Mouse (Mus musculus) MEL (cell line): Measurements from ENCODE around the gene Ncaph2. TPM values are rescaled to one million over a fixed set of nuclear protein-coding genes. Genes with fewer than 3 reads are reported as not detected.

Source experiments
- DNase-seq: peaks from one replicate; pipeline ENCODE4 v3.0.0; 2011; ENCODE audit warnings: low read depth, low spot score
- H3K27ac ChIP-seq: 2 replicates; pipeline ENCODE4 v1.5.1; 2012; ENCODE audit warnings: low read depth, mild to moderate bottlenecking, control low read depth, low read length, moderate library complexity; ENCODE audit not compliant: control insufficient read depth
- H3K27me3 ChIP-seq, 2 experiments: fragments of 150-350 bp in 1 of 2; sonication (generic) in 1 of 2; 2 replicates each; pipeline ENCODE4 v1.6.1; 2012; ENCODE audit warnings: low read length in 2 of 2, mild to moderate bottlenecking in 2 of 2, improper control_type of control experiment in 1 of 2, moderate library complexity in 1 of 2; ENCODE audit not compliant: insufficient read depth in 2 of 2, control insufficient read depth in 1 of 2
- H3K36me3 ChIP-seq, 2 experiments: 2 replicates each; pipeline ENCODE4 v1.6.1; 2012 to 2014; ENCODE audit warnings: low read length in 2 of 2, improper control_type of control experiment in 1 of 2, inconsistent platforms in 1 of 2, mild to moderate bottlenecking in 1 of 2; ENCODE audit not compliant: insufficient read depth in 2 of 2, control insufficient read depth in 1 of 2
- H3K4me1 ChIP-seq, 2 experiments: fragments of 150-350 bp in 1 of 2; sonication (generic) in 1 of 2; 2 replicates each; pipeline ENCODE4 v1.6.1; 2012; ENCODE audit warnings: low read length in 2 of 2, improper control_type of control experiment in 1 of 2, mild to moderate bottlenecking in 1 of 2; ENCODE audit not compliant: insufficient read depth in 2 of 2, control insufficient read depth in 1 of 2
- H3K4me3 ChIP-seq, 2 experiments: fragments of 150-350 bp in 1 of 2; sonication (generic) in 1 of 2; 2 replicates each; pipeline ENCODE4 v1.5.1; 2012; ENCODE audit warnings: low read depth in 2 of 2, low read length in 2 of 2, mild to moderate bottlenecking in 2 of 2, moderate library complexity in 2 of 2, control low read depth in 1 of 2, improper control_type of control experiment in 1 of 2; ENCODE audit not compliant: control insufficient read depth in 1 of 2, insufficient read depth in 1 of 2
- H3K79me2 ChIP-seq: 2 replicates; pipeline ENCODE4 v1.6.1; 2012; ENCODE audit warnings: mild to moderate bottlenecking, low read length, moderate library complexity; ENCODE audit not compliant: control insufficient read depth, poor library complexity, insufficient read depth
- H3K9ac ChIP-seq: 2 replicates; pipeline ENCODE4 v1.6.1; 2012; ENCODE audit warnings: low read depth, mild to moderate bottlenecking, control low read depth, low read length, moderate library complexity; ENCODE audit not compliant: control insufficient read depth, poor library complexity, severe bottlenecking
- H3K9me3 ChIP-seq: fragments of 150-350 bp; sonication (generic); replicated peaks from 2 replicates; pipeline ENCODE4 v1.6.1; 2012; ENCODE audit warnings: mild to moderate bottlenecking, low read length, improper control_type of control experiment, moderate library complexity; ENCODE audit not compliant: insufficient read depth
- BHLHE40 ChIP-seq: IDR thresholded peaks from 2 replicates; pipeline ENCODE4 v1.6.1; 2012; ENCODE audit warnings: low read depth, mild to moderate bottlenecking, inconsistent platforms, low read length, improper control_type of control experiment, borderline replicate concordance
- CHD2 ChIP-seq: IDR thresholded peaks from 2 replicates; pipeline ENCODE4 v1.6.1; 2011; ENCODE audit warnings: low read length, improper control_type of control experiment
- CTCF ChIP-seq, 3 experiments: IDR thresholded peaks in 2 of 3; conservative IDR thresholded peaks in 1 of 3; 2 replicates each; pipeline ENCODE4 v1.5.1; 2011 to 2012; ENCODE audit warnings: low read length in 3 of 3, low read depth in 2 of 3, mild to moderate bottlenecking in 2 of 3, improper control_type of control experiment in 1 of 3, inconsistent platforms in 1 of 3, mixed read lengths in 1 of 3, moderate library complexity in 1 of 3; ENCODE audit not compliant: control insufficient read depth in 1 of 3, insufficient read depth in 1 of 3, poor library complexity in 1 of 3, severe bottlenecking in 1 of 3
- E2F4 ChIP-seq: IDR thresholded peaks from 2 replicates; pipeline ENCODE4 v1.6.1; 2011; ENCODE audit warnings: low read depth, low read length, improper control_type of control experiment, borderline replicate concordance
- EP300 ChIP-seq, 2 experiments: IDR thresholded peaks; 2 replicates each; pipeline ENCODE4 v1.6.1; 2011; ENCODE audit warnings: improper control_type of control experiment in 2 of 2, low read length in 2 of 2, low read depth in 1 of 2, mild to moderate bottlenecking in 1 of 2
- ETS1 ChIP-seq: IDR thresholded peaks from 2 replicates; pipeline ENCODE4 v1.6.1; 2012; ENCODE audit warnings: low read depth, mild to moderate bottlenecking, inconsistent platforms, low read length, improper control_type of control experiment, moderate library complexity
- GATA1 ChIP-seq: IDR thresholded peaks from 2 replicates; pipeline ENCODE4 v1.6.1; 2011; ENCODE audit warnings: low read depth, low read length, improper control_type of control experiment
- HCFC1 ChIP-seq: IDR thresholded peaks from 2 replicates; pipeline ENCODE4 v1.6.1; 2012; ENCODE audit warnings: low read depth, mild to moderate bottlenecking, inconsistent platforms, low read length, improper control_type of control experiment, moderate library complexity
- JUND ChIP-seq: IDR thresholded peaks from 2 replicates; pipeline ENCODE4 v1.6.1; 2011; ENCODE audit warnings: low read depth, mild to moderate bottlenecking, improper control_type of control experiment, low read length
- KAT2A ChIP-seq: conservative IDR thresholded peaks from 2 replicates; pipeline ENCODE4 v1.6.1; 2012; ENCODE audit warnings: low read depth, low read length, improper control_type of control experiment, inconsistent platforms
- MAFK ChIP-seq: IDR thresholded peaks from 2 replicates; pipeline ENCODE4 v1.6.1; 2011; ENCODE audit warnings: low read depth, mild to moderate bottlenecking, low read length, improper control_type of control experiment, borderline replicate concordance
- MAX ChIP-seq: IDR thresholded peaks from 2 replicates; pipeline ENCODE4 v1.6.1; 2011; ENCODE audit warnings: low read length, improper control_type of control experiment
- MAZ ChIP-seq: IDR thresholded peaks from 2 replicates; pipeline ENCODE4 v1.6.1; 2012; ENCODE audit warnings: low read depth, mild to moderate bottlenecking, inconsistent platforms, low read length, improper control_type of control experiment
- MYB ChIP-seq: IDR thresholded peaks from 2 replicates; pipeline ENCODE4 v1.6.1; 2011; ENCODE audit warnings: mild to moderate bottlenecking, low read depth, low read length, improper control_type of control experiment
- MYC ChIP-seq: IDR thresholded peaks from 2 replicates; pipeline ENCODE4 v1.6.1; 2011; ENCODE audit warnings: low read depth, mild to moderate bottlenecking, low read length, improper control_type of control experiment, moderate library complexity
- NRF1 ChIP-seq: IDR thresholded peaks from 2 replicates; pipeline ENCODE4 v1.6.1; 2014; ENCODE audit warnings: low read depth, mild to moderate bottlenecking, inconsistent platforms, low read length, improper control_type of control experiment, moderate library complexity; ENCODE audit not compliant: poor library complexity, insufficient read depth, severe bottlenecking
- RCOR1 ChIP-seq: IDR thresholded peaks from 2 replicates; pipeline ENCODE4 v1.6.1; 2012; ENCODE audit warnings: low read depth, mild to moderate bottlenecking, inconsistent platforms, low read length, improper control_type of control experiment
- TAL1 ChIP-seq: IDR thresholded peaks from 2 replicates; pipeline ENCODE4 v1.6.1; 2012; ENCODE audit warnings: mild to moderate bottlenecking, inconsistent platforms, low read length, moderate library complexity, mixed read lengths
- TBP ChIP-seq: IDR thresholded peaks from 2 replicates; pipeline ENCODE4 v1.8.0; 2011; ENCODE audit warnings: low read depth, low read length, improper control_type of control experiment
- TCF12 ChIP-seq: IDR thresholded peaks from 2 replicates; pipeline ENCODE4 v1.6.1; 2014; ENCODE audit warnings: low read depth, mild to moderate bottlenecking, inconsistent platforms, low read length, improper control_type of control experiment, moderate library complexity
- UBTF ChIP-seq: IDR thresholded peaks from 2 replicates; pipeline ENCODE4 v1.6.1; 2012; ENCODE audit warnings: low read depth, mild to moderate bottlenecking, inconsistent platforms, low read length, improper control_type of control experiment, moderate library complexity, borderline replicate concordance; ENCODE audit not compliant: insufficient read depth
- USF1 ChIP-seq: IDR thresholded peaks from 2 replicates; pipeline ENCODE4 v1.6.1; 2014; ENCODE audit warnings: low read depth, mild to moderate bottlenecking, inconsistent platforms, low read length, improper control_type of control experiment, moderate library complexity
- USF2 ChIP-seq, 2 experiments: IDR thresholded peaks; 2 replicates each; pipeline ENCODE4 v1.6.1; 2011 to 2012; ENCODE audit warnings: improper control_type of control experiment in 2 of 2, low read length in 2 of 2, borderline replicate concordance in 1 of 2, inconsistent platforms in 1 of 2, low read depth in 1 of 2, mild to moderate bottlenecking in 1 of 2; ENCODE audit not compliant: insufficient read depth in 1 of 2
- ZC3H11A ChIP-seq: IDR thresholded peaks from 2 replicates; pipeline ENCODE4 v1.6.1; 2012; ENCODE audit warnings: low read depth, mild to moderate bottlenecking, inconsistent platforms, low read length, improper control_type of control experiment
- ZKSCAN1 ChIP-seq: IDR thresholded peaks from 2 replicates; pipeline ENCODE4 v1.6.1; 2012; ENCODE audit warnings: low read depth, mild to moderate bottlenecking, inconsistent platforms, low read length, improper control_type of control experiment, moderate library complexity
- ZNF384 ChIP-seq: IDR thresholded peaks from 2 replicates; pipeline ENCODE4 v1.6.1; 2012; ENCODE audit warnings: low read depth, mild to moderate bottlenecking, inconsistent platforms, low read length, improper control_type of control experiment
- polyA plus RNA-seq, 2 experiments: library from polyadenylated mRNA; stranded (reverse) in 1 of 2; unstranded in 1 of 2; fragments of >175 nt in 1 of 2; fragments of >200 nt in 1 of 2; gene quantifications; 2 replicates each; pipeline versions ENCODE4 v1.2.1 to v1.2.4; 2012; ENCODE audit warnings: low replicate concordance in 2 of 2, low read depth in 1 of 2; ENCODE audit not compliant: insufficient read length in 2 of 2, insufficient read depth in 1 of 2, missing spikeins in 1 of 2
- total RNA-seq: library from RNA; depleted of rRNA; stranded (reverse); fragments of 300-350 nt; gene quantifications from 2 replicates; pipeline ENCODE4 v1.2.3, GENCODE M21; 2012

Ncaph2 gene
- total and polyA plus RNA-seq, 3 experiments = 137 to 165 (median 160) TPM

DNA sequence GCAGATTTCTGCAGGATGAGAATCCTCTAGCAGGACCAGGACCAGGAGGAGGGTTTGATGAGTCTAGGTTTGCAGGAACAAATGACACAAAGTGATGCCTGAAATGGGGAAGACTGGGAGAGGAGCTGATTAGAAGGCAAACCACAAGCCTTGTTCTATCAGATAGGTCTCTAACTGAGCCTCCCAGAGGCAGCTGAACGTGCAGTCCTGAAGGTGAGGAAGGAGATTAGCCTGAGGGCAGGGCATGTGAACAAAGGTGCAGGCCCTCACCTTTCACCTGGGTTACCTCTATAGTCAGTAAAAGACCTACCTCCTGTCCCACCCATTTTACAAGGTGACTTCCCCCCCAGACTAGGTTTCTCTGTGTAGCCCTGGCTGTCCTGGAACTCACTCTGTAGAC, 44.2 kb downstream of the Ncaph2 start (continued):
- TF ChIP-seq MAZ (no peak), TCF12 (peak; percentile 67), KAT2A (no peak), ZNF384 (no peak), MYC (no peak), GATA1 (peak; percentile 74), E2F4 (no peak), CHD2 (no peak), RCOR1 (peak; percentile 71)

DNA sequence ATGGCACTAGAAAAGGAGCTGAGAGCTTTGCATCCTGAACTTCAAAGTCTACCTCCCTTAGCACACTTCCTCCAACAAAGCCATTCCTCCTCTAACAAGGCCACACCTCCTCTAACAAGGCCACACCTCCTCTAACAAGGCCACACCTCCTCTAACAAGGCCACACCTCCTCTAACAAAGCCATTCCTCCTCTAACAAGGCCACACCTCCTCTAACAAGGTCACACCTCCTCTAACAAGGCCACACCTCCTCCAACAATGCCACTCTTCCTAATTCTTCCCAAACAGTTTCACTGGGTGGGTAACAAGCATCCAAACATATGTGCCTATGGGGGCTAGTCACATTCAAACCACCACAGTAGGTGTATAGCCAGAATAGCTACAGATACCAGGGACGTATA, 47.0 kb downstream of the Ncaph2 start:
- no peaks in the 10 kb centered on the region for H3K27me3 ChIP-seq
- H3K4me3 ChIP-seq = no peak overlapping the region
- no peak for TF ChIP-seq RCOR1
- TF ChIP-seq TCF12 = no peak
- no peak for TF ChIP-seq HCFC1
- no peak for TF ChIP-seq UBTF
- no peak for TF ChIP-seq ZC3H11A
- TF ChIP-seq USF1 = no peak
- TF ChIP-seq KAT2A = no peak
- TF ChIP-seq MAFK = no peak
- no peak for TF ChIP-seq ZKSCAN1
- TF ChIP-seq ZNF384 = no peak
- TF ChIP-seq CTCF (IDR thresholded peaks at IDR 0.05 in 2 of 3, conservative IDR thresholded peaks at IDR 0.05 in 1 of 3; ENCODE audit: control insufficient read depth in 1 of 3, insufficient read depth in 1 of 3, low read depth in 2 of 3, low read length in 3 of 3, poor library complexity in 1 of 3, severe bottlenecking in 1 of 3) = no peak
- TF ChIP-seq JUND = no peak
- H3K4me1 ChIP-seq = peaks cover 21 to 36% of the 10 kb centered on the region in 2 experiments
- H3K9me3 ChIP-seq = no peaks in the 10 kb centered on the region
- H3K79me2 ChIP-seq = no peaks in the 10 kb centered on the region
- H3K36me3 ChIP-seq = peaks cover 0 to 23% of the 10 kb centered on the region in 2 experiments; a peak in 2 of 4 replicates
- no peak overlapping the region for H3K9ac ChIP-seq
- peak; percentile 46 for DNase-seq
- no peak overlapping the region for H3K27ac ChIP-seq

DNA sequence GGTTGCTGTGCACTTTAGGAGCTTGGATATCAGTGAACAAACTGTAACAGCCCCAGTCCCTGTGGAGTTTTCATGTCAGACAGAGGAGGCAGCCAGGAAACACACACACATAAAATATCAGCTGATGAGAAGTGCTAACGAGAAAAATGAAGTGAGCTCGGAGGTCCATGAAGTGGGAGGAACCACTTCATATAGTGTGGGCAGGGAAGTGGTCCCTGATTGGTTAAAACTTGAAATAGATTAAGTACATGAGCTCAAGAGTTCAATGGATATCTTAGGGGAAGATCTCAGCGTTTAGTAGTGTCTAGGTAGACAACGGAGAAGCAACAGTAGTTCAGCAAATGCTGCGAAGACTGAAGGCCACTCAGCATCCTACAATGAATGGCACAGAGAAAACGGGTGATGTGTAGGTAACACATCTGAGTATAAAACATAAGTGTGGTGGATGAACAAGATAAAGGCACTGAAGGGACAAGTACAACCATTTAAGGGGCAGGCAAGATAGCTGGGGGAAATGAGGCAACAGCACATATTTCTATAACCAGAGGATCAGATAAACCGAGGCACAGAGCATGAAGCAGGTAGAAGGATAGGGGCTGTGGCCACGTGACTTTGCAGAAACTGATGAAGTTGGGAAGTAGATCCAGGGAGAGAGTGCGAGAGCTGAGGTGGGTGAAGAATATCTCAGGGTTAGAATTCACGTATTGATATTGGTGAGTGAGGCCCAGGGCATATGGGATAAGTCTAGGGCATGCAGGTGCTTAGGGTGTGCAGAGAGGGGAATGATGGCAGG, 49.5 kb downstream of the Ncaph2 start:
- peak overlapping the region; percentile 21 to 68 for H3K4me3 ChIP-seq
- TF ChIP-seq NRF1 (no peak), E2F4 (no peak), KAT2A (no peak), CTCF (IDR thresholded peaks at IDR 0.05 in 2 of 3, conservative IDR thresholded peaks at IDR 0.05 in 1 of 3; ENCODE audit: control insufficient read depth in 1 of 3, insufficient read depth in 1 of 3, low read depth in 2 of 3, low read length in 3 of 3, poor library complexity in 1 of 3, severe bottlenecking in 1 of 3) (no peak), ETS1 (peak; percentile 57; the same call in 1 of the 2 replicates), TBP (peak; percentile 65), TAL1 (no peak), USF2 (IDR thresholded peaks at IDR 0.05; ENCODE audit: borderline replicate concordance in 1 of 2, insufficient read depth in 1 of 2, low read depth in 1 of 2, low read length in 2 of 2) (peak in 1 of 2 experiments; percentile 70; a peak in 2 of 4 replicates), ZNF384 (no peak), EP300 (IDR thresholded peaks at IDR 0.05; ENCODE audit: low read depth in 1 of 2, low read length in 2 of 2) (peak in 1 of 2 experiments; percentile 8; a peak in 2 of 4 replicates), MYB (no peak), BHLHE40 (no peak; the same call in 1 of the 2 replicates), MYC (no peak), JUND (no peak), MAX (peak; percentile 71)

More for the DNA sequence above, 49.5 kb downstream of the Ncaph2 start:
- peaks cover 17 to 27% of the 10 kb centered on the region in 2 experiments for H3K4me1 ChIP-seq
- H3K9me3 ChIP-seq = no peaks in the 10 kb centered on the region
- peak overlapping the region; percentile 42 for H3K27ac ChIP-seq
- no peaks in the 10 kb centered on the region for H3K27me3 ChIP-seq
- H3K79me2 ChIP-seq = no peaks in the 10 kb centered on the region
- DNase-seq = peak; percentile 80
- no peak overlapping the region; the same call in 1 of the 2 replicates for H3K9ac ChIP-seq
- peaks cover 0 to 19% of the 10 kb centered on the region in 2 experiments; a peak in 2 of 4 replicates for H3K36me3 ChIP-seq
